Mouse (Mus musculus) retina, postnatal 1 day (tissue): Measurements from ENCODE around the gene Eif2b5.
A peak's percentile ranks its signal among the peaks of the same experiment; 100 is the strongest.
"Not testable (repeated sequence)": the region's sequence is repeated elsewhere in the genome, so short reads cannot be mapped to it uniquely, and the experiment has no call there.

Experiments
- DNase-seq: peaks from one replicate; pipeline ENCODE4 v3.0.0-alpha.2; 2012

The Eif2b5 gene

DNA sequence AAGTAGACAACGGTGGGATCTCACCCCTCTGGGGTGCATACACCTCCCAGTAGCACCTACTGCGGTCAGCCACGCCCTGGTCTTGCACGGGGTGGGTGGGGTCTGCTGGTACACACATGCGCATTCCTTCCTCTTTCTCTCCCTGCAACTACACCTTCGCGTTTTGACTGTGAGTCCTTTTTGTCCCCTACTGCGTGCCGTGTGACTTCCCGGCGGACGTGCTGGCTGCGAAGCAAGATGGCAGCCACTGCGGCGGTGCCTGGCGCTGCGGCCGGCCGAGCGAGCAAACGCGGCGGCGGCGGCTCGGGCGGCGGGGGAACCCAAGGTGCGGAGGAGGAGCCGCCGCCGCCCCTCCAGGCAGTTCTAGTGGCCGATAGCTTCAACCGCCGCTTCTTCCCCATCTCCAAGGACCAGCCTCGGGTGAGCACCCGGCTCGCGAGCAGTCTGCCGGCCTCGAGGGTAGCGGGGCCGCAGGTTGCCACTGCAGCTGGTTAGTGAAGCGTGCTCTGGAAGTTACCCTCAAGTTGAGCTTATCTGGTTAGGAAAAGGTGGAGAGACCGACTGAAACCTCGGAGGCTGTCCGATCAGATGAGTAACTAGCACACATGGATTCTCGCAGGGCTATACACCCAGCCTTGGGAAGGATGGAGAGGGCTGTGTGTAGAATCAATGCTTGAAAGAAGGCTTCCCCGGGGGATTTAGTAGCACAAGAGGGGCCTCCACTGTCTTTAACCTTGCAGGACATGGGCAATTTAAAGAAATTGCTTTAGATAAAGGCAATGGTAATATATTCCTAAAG lies at the start of gene Eif2b5:
Gene Eif2b5, plus strand, starts transcription at position 141 of the 799 bp plus-strand sequence.
- peak; percentile 97 for DNase-seq

DNA sequence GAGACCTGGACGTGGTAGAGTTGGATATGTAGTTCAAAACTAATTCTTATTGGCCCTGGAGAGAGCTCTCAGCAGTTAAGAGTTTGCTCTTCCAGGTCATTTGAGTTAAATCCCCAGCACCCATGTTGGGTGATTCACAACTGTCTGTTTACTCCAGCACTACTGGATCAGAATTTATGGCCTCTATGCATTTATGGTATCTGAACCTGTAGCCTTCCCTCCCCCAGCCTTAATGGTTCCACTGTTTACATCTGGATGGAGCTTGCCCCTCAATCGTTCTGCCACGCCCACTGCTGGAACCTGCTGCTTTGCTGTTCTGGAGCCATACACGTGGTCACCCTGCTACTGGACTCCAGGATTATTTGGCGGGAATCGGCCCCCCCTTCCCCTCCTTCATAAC lies 46.8 kb upstream of the Eif2b5 start:
- no peak for DNase-seq

DNA sequence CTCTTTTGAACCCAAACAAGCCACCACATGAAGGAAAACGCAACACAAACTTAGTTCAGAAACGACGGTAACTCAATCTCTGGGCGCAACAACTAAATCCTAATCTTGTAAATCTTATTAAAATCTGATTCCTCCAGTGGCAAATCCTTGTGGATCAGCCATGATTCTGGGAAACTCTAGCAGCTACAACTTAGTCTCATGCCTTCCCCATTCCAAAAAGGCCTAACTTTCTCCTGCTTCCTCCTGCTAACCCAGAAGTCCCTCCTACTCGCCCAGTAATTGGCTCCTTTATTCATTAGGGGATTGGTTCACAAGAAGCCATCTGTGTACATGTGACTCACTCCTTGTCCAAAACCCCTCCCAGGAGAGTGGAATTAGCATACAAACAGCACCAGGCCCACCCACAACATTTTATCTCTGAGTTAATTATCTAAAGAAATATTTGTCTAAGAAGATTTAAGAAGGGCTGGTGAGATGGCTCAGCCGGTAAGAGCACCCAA lies 44.4 kb upstream of the Eif2b5 start:
- no peak for DNase-seq

DNA sequence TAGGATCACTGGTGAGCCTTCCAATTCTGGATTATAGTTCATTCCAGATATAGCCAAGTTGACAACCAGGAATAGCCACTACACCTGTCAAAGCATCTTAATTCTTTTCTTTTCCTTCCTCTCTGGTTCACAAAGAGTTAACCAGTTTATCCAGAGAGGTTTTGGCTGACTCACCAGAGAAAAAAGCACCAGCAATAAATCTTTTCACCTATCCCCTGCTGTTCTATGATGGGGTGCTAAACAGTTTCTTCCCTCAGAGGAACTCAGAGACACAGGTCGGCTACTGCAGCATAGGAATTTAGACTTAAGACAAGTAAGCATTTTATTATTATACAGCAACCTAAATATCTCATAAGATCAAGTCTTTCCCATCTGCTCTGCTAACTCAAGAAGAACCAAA lies 42.5 kb upstream of the Eif2b5 start:
- no peak for DNase-seq

DNA sequence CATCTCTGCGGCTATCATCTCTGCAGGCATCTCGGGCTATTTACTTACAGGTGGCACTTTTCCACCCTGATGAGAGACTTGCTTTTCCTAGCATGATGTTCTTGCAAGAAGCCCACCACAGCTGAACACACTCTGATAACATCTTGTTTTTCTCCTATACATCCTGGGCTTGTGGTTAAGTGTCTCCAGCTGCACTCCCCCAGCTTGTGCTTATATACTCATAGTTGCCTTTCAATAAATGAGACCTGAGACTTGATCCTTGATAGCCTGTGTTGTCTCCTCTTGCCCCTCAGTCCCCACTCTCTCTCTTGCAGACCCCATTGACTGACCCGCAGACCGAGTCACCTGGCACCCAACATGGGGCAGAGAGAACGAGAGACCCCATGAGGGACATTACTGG lies 39.9 kb upstream of the Eif2b5 start:
- not testable (repeated sequence) for DNase-seq

DNA sequence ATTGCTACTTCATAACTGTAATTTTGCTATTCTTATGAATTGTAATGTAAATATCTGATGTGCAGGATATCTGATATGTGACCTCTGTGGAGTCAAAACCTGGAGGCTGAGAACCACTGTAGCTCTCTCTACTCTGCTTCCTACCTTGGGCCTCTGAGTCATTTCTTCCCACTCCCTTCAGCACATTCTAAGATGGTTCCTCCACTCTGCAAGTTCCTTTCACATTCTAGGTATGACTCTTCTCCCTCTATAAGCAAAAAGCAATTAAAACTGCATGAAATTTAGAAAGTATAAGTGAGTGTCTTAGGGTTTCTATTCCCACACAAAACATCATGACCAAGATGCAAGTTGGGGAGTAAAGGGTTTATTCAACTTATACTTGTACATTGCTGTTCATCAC lies 33.9 kb upstream of the Eif2b5 start:
- DNase-seq, result no peak

DNA sequence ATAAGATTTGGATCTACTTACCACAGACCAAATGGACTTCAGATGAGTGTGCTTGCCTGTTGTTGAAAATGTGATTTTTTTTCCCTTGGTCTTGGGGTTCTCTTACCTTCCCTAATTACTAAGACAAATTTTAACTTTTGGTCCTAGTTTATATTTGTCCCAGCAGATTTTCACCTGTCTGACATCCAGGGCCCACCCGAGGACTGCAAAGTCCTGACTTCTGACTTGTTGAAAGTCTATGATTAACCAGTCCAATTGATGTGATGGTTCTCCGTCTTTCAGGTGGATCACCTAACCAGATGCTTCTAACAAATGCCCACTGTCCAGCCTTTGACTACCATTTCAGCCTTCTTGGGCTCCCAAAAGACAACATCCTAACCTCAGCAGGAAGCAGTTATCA lies 27.6 kb upstream of the Eif2b5 start:
- DNase-seq, result no peak

DNA sequence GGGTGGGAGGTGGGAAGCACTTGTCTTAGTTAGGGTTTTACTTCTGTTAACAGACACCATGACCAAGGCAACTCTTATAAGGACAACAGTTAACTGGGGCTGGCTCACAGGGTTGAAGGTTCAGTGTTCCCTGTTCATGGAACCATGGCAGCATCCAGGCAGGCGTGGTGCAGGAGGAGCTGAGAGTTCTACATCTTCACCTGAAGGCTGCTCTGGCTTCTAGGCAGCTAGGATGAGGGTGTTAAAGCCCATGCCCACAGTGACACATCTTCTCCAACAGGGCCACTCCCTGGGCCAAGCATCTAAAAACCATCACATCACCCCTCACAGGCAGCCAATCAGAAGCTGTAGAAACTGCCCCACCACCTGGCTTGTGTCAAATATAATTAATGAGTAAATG lies 26.9 kb upstream of the Eif2b5 start:
- DNase-seq, result no peak

DNA sequence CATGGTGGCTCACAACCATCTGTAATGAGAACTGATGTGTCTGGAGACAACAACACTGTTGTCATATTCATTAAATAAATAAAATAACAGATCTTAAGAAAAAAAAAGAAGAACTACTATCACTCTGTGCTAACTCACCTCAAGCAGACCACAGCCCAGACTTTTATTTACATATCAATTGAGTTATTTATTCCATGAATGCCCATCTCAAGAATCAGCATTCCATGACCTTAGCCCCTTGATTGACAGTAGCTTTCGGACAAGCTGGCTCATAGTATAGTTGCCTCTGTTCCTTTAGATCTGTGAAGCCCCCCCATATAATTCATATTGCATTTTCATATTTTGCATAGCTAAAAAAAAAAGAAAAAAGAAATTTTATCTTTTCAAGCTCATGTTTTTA lies 24.9 kb upstream of the Eif2b5 start:
- no peak for DNase-seq

DNA sequence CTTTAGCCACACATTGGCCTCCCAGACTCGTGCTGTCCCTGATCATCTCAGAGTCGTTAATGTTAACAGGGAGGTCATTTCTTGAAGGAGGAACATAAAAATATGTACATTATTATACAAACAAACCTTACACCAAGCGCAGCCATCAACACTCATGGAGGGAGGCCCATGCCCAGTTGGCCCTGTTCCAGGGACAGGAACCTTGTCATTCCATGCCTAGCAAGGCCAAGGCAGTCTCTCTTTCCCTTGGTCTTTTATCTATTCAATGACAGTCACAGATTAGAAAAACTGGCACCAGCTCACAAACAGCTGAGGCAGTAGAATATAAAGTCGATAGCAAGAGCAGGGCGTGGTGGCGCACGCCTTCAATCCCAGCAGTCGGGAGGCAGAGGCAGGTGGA lies 24.4 kb upstream of the Eif2b5 start:
- DNase-seq, result no peak

DNA sequence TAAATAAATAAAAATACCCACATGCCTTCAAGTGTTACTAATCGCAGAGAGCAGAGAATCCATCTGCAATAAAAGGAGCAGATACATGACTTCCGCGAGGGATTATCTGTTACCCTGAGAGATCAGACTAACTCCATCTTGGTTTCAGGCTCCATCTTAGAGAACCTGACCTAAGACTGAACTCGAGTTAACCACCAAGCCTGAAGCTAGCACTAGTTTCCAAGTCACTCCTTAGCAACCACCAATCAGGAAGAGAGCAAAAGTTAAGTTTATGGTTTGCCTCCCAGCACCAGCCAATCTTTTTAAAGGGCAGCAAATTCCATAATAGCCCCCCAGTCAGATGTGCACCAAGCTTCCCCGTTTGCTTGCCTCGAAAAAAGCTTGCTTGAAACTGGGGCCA lies 23.8 kb upstream of the Eif2b5 start:
- no peak for DNase-seq

DNA sequence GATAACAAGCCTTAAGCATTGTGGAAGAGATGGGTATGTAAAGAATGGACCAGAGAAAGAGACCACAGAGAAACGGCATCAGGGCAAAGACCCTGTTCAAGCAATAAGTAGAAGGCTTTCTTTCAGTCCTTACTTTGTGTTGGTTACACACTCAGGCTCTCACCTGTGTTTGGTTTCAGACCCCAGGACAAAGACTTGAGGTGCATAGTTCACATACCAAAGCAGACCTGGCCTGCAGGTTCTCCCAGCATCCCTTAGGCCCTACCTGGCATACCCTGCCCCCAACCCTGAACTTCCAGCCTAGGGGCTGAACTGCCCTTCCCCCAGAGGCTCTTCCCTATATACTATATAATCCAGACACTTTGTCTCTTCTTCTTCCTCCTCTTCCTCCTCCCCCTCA lies 23.3 kb upstream of the Eif2b5 start:
- no peak for DNase-seq

DNA sequence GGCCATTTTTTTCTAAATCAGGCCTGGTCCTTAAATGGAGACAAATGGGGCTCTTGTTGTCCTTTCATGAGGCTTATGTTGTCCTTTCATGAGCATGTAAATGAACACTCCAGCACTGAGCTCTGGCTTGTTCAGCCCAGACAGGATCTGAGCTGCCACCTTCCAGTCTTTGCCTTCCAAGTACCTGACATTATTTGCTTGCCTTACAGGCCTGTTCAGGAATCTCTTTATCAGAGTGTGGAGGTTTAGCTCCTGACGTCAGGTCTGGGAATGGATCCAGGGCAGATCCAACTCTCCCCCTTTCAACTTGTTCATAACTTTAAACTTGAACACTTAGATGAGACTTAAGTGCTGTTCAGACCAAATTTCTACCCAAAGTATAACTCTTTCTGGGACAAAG lies 21.8 kb upstream of the Eif2b5 start:
- DNase-seq, result no peak

DNA sequence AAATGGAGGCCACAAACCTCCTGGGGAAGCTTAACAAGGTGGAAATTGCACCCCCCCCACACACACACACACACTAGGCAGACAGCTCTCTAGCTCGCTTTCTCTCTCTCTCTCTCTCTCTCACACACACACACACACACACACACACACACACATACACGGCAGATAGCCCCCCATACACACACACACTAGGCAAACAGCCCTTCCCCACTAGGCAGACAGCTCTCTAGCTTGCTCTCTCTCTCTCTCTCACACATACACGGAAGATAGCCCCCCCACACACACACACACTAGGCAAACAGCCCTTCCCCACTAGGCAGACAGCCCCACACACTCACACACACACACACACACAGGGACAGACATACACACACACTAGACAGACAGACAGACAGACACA lies 21.3 kb upstream of the Eif2b5 start:
- DNase-seq, result no peak

DNA sequence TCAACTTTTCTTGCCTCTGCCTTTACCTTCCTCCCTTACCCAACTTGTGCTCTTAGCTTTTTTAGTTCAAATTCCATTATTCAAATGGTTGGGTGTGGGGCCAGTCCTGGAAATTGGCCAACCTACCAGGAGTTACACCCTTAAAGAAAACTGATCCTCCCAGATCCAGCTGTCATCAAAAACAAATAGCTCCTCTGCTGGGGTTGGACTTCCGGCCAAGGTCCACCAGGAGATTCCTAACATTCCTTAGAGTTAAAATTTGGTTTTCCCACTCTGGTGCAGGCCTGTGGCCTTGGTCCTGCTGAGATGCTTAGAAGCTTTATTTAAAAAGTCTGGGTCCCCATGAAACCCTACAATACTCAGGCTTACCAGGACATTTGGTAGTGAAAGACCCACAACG lies 20.1 kb upstream of the Eif2b5 start:
- DNase-seq, result no peak

DNA sequence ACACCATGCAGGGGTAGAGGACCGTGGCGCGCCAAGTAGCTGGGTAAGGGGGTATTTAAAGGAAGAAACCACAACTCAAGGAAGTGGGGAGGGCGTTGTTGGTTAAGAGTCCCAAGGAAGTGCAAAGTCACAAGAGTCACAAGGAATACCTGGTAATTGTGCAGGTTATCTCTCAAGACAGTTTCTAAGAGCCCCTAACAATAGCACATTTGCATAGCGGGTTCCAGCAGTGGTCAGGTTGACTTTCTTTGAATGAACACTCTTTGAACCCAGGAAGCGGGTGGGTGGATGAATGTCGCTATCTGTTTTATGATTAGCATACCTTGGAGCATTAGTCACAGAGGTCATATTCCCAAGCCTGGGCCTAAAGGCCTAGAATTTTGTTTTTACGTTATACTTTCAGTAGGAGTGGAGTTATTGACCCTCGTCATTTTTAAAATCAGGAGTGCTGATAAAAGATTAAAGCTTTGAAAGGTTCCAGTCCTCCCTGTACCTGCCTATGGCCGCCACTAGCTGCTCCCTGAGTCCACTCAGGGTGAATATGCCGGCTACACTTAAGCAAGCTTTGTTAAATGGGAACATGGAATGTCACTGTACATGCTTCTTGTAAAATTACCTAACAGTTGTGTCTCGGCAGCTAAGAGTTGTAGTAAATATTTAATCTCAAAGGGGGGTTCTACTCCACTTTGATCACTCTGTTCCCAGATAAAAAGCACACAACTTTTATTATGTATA lies 19.4 kb upstream of the Eif2b5 start:
- DNase-seq, result not testable (repeated sequence)

DNA sequence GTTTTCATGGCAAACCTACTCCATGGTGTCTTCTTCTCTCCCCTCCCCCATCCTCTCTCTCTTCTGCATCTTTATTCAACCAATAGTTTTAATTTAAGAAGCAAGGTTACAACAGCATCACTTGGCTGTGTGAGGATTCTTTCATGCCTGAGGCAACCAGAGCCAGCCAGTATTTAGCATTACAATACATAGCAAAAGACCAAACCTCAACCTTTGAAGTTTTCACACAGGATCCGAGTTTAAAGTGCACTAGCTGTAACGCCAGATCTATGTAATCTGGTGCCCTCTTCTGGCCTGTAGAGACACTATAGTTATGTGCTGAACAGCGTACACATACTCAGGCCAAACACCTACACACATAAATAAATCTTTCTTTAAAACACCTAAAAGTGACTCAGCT lies 18.5 kb upstream of the Eif2b5 start:
- DNase-seq, result peak; percentile 18

DNA sequence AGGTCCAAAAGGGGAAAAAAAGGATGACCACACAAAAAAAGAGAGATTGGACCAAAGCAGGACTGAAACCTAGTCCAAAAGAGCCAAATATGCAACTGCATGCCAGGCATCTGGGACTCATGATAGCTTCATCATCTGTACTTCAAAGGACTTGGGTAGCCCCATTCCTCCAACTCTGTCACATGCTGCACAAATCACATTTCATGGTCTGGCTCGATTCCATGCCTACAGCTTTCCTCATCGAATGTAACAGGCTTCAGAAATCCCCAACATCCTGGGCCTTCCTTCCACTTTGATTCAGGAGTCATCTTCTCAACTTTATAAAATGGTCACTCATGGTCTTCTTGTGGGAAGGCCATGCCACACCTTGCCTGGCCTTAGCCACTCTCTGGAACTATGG lies 16.9 kb upstream of the Eif2b5 start:
- no peak for DNase-seq

DNA sequence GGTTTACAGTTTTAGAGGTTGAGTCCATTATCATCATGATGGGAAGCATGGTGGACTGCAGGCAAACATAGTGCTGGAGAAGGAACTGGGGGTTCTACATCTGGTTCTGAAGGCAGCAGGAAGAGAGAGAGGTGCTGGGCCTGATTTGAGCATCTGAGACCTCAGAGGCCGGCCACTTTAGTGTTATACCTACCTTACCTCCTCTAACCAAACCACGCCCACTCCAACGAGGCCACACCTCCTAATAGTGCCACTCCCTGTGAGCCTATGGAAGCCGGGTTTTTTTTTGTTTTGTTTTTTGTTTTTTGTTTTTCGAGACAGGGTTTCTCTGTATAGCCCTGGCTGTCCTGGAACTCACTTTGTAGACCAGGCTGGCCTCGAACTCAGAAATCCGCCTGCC lies 14.9 kb upstream of the Eif2b5 start:
- not testable (repeated sequence) for DNase-seq

DNA sequence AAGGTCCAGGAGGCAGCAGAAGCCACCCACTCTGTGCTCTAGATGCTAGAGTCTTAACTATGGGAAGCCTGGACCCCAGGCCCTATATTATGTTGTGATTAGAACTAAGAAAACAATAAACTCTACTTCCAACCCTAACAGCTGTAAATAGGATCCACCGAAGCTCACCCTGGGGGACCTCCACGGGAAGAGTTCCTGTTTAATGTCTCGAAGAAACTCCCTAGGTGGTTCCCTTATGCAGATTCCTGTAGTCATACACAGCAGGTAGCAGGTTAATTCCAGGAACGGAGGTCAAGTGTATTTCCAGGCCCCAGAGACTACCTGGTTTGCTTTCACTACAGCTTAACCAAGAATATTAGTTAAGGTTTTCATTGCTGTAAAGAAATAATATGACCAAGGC lies 13.6 kb upstream of the Eif2b5 start:
- no peak for DNase-seq

DNA sequence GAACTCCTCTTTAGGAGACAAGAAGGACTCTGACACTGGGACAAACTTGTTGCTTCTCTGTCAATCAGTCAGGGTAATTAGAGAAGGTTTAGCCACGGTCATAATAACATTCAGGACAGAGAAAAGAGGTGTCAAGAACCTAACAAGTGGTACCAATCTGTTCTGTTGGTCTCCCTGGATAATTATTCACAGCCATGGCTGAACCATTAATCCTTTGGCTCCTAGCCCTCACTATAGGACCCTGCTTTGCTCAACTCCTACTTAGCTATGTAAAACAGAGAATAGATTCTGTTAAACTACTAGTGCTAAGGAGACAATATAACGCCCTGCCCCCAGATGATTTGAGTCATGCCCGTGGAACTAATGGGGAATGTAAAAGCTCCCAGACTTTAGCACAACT lies 12.6 kb upstream of the Eif2b5 start:
- DNase-seq, result no peak

DNA sequence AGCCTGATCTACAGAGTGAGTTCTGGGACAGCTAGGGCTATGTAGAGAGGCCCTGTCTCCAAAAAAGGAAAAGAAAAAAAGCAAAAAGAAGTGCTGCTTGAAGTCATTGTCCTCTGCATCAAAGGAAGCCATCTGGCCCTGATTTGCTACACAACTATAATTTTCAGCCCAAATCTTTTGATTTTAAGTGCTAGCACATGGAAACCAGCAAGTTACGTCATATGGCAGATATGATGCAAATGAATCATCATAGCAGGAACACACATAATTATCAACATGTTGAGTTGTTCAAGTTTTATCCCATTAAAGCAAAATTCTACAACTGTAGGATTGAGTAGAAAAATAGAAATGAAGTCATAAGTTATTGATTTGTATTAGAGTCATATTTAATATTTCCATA lies 10.5 kb upstream of the Eif2b5 start:
- no peak for DNase-seq

DNA sequence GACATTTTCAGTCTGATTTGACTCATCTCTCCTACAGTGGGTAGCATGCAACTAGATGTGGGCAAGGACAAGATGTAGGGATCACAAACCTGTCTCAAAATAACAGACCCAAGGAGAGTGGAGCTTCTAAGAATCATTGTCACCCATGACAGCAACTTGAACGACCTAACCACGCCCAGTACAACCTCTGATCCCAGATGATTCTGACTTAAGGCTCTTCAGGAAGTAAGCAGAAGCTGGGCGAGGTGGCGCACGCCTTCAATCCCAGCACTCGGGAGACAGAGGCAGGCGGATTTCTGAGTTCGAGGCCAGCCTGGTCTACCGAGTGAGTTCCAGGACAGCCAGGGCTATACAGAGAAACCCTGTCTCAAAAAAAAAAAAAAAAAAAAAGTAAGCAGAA lies 9.9 kb upstream of the Eif2b5 start:
- not testable (repeated sequence) for DNase-seq

DNA sequence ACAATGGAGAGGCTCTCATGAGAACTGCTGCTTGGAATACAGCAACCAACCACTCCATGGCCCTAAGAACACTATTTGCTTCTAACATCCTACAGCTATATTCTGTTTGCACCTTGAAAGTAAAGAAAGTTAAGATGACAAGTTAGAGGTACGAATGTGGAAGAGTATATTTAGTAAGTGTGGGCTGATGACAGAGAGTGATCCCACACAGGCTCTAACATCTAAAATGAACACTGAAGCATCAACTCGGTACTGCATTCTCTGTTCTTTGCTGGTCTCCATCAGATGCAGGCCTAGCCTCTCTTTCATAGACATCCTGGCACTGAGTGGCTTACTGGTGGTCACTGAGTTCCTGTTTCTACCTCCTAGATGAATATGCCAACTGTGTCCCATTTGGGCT lies 9.4 kb upstream of the Eif2b5 start:
- no peak for DNase-seq

DNA sequence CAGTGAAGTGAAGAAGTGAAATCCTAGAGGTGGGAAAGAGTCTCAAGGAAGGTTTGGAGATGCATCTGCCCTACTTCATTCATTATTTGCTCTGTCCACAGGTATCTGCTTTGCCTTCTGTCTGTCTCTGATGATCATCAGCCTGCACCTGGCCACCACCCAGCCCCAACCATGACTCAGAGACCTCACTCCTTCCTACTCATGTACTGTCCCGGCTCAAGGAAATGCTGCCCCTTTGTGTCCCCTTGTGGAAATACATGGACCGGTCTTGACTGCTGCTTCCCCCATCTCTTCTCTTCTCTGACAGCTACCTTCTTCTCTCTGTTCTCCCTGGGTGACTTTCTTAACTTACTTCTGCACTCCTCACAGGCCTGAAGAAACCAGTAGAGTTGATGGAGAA lies 8.0 kb upstream of the Eif2b5 start:
- no peak for DNase-seq
